In genomic region chr10:25770051-25770450, GRCm38 (mm10) we compare ENCODE assay signal across 18 mouse cellular contexts.
"Had no signal": no experiment of that assay in that cellular context is flagged by ENCODE, and none has a peak within 500 bp of the region (broad histone marks: within the 10 kb centered on the region; RNA-seq: fewer than 3 reads in every experiment).

No protein-coding gene starts in this region.

- ATAC-seq: forebrain, embryonic 14.5 days; forebrain, embryonic 16.5 days; forebrain, postnatal 0 days had no signal

- DNase-seq: cerebellum, adult 8-10 months; cerebellum, adult 9-10 months; cerebellum, adult 9-11 months; cerebellum, postnatal 10 days; cerebellum, postnatal 14 days; cerebellum, postnatal 25 days; cerebellum, postnatal 36 days; embryo, embryonic 11 days; forebrain, postnatal 0 days; gastrocnemius, adult 2 months; gastrocnemius, postnatal 10 days; gastrocnemius, postnatal 14 days; gastrocnemius, postnatal 25 days; gastrocnemius, postnatal 36 days; heart, adult 18-20 months; heart, adult 2 months had no signal
